Mouse (Mus musculus) thymus, adult 18-20 months (tissue): Measurements from ENCODE around the gene Ptpn1.

Experiments
- DNase-seq, 2 experiments: peaks; one replicate each; pipeline ENCODE4 v3.0.0; 2022; ENCODE audit warnings: mixed read lengths in 2 of 2

The Ptpn1 gene

DNA sequence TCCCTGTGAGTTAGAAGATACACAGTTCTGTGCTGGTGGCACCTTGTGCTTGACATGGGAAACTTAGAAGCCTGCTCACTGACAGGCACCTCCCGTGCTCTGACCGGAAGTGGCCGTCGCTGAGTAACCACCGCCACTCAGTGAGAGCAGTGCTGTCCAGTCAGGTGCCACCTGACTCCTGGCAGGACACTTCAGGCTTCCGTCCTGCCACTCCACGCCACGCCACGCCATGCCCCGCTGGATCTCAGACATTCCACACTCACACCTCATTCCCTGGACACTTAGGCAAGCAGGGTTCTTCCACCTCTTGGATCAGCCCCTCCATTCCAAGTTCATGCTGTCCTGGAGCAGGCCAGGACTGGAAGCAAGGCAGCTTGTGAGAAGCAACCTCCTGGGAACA, 46.4 kb downstream of the Ptpn1 start:
- DNase-seq: no peak

DNA sequence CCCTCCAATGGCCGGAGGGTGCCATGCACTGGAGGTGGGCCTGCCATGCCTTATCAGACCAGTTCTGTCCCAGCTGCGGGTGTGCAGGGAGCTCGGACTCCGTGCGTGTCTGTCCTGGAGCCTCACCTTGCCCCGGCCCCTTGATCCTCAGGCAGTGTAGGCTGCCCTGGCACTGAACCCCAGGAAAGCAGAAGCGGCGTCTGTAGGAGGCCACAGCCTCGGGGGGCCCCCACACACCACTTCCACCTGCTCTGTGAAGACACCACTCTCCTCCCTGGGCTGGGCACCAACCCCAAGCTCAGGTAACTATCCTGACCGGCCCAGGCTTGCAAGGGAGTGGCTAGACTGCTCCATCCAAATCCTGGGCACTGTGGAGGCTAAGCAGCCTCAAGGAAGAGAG, 48.5 kb downstream of the Ptpn1 start:
- no peak for DNase-seq

- DNase-seq: no peak
Measured at GRCm38 (mm10) chr2:167982646-167983045, 50.8 kb downstream of the Ptpn1 start.

DNA sequence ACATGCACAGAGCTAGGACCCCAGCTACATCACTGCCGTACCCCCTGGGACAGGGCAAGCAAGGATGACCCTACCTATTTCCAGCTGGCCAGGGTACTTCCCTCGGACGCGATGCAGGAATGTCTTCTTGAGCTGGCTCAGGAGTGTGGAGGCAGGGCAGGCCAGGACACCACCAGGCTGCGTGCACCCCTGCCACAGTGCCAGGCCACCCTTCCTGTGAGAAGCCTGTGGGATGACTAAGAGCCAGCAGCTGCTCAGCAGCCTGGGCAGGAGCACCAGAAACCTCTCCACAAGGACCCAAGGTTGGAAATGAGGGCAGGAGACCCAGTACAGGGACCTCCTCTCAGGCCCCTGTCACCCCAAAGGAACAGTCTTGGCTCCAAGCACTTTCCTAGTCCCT, 52.5 kb downstream of the Ptpn1 start:
- DNase-seq: no peak

GRCm38 (mm10) chr2:167984946-167985345, 53.1 kb downstream of the Ptpn1 start:
- no peak for DNase-seq

DNA sequence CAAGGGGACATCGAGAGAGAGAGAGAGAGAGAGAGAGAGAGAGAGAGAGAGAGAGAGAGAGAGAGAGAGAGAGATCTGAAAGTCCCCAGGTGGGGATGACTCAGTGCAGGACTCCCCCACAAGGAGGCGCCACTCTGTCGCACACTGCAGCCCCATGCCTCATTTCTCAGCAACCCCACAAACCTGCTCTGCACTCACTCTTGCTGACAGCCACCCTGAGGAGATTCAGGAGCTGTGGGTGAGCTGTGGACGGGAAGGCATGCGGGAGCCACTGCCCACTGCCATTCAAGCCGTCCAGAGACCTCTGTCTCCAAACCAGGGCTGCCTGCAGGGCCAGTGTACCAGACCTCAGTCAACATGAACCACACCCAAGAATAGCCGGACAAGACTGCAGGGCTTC, 54.9 kb downstream of the Ptpn1 start:
- no peak for DNase-seq

DNA sequence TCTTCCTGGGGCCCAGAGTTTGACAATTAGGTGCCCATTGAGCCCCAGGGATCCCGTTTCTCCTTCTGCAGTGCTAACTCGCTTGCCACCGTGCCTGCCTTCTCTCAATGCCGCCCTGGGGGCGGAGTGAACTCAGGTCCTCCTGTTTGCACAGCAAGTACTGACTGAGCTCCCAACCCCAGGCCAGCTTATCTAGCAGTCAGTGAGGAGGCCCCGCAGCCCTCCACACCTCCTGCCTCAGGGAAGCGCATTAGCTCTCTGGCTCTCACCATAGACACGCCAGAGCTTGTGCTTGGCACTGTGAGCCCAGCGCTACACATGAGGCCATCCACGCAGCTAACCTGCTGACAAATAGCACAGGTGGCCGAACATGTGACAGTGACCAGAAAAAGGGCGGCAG, 55.8 kb downstream of the Ptpn1 start:
- DNase-seq: no peak

DNA sequence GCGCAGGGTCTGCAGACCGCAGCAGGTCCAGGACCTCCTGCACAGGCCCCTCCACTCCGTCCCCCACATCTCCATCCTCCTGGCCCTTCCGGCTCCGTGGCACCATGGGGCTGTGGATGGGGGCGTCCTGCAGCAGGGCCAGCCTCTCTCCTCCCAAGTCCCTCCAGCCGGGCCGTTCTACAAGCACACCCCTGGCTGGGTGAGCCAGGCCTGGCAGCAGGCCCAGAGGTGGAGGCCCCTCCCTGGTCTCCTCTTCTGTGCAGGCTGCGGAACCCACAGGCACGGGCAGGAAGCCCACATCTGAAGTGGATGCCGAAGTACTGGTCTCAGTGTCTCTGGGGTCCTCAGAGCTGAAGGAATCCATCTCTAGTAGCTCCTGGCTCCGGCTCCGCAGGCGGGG, 57.5 kb downstream of the Ptpn1 start:
- no peak for DNase-seq

DNA sequence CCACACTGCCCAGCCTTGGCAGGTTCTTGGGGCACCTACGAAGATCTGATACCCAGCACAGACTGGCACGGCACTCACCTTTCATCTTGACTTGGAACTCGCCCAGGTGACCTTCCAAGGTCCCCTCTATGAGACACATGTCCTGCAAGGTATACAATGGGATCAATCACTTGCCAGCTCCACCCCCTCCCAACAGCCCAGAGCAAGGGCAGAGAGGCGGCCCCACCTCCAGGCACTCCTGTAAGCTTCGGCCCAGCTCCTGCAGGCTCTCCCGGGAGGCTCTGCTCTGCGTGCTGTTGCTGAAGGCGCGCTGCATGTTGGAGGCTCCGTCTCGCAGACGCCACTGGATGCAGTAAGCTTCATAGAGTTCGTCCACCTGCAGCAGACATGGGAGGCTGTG, 61.4 kb downstream of the Ptpn1 start:
- DNase-seq: no peak

GRCm38 (mm10) chr2:167995870-167996635, 64.2 kb downstream of the Ptpn1 start:
- no peak for DNase-seq

- no peak for DNase-seq
Measured at GRCm38 (mm10) chr2:167996672-167997215, 64.9 kb downstream of the Ptpn1 start.

DNA sequence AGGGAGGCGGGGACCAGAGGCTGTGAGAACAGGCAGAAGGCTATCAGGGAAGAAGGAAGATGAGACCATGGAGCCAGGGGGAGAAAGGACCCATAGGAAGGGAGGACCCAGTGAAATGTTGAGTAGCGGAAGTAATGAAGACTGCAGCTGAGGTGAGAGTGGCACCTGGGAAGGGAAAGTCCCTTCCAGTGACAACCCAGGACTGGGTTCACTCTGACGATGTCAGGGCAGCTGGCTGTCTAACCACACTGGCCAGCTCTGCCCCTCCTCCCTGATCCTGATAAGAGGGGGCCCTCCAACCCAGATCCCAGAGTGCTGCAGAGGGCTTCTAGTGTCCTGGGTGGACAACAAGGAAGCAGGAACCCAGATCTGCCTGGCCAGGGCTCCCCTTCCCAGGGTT, 65.7 kb downstream of the Ptpn1 start:
- no peak for DNase-seq

DNA sequence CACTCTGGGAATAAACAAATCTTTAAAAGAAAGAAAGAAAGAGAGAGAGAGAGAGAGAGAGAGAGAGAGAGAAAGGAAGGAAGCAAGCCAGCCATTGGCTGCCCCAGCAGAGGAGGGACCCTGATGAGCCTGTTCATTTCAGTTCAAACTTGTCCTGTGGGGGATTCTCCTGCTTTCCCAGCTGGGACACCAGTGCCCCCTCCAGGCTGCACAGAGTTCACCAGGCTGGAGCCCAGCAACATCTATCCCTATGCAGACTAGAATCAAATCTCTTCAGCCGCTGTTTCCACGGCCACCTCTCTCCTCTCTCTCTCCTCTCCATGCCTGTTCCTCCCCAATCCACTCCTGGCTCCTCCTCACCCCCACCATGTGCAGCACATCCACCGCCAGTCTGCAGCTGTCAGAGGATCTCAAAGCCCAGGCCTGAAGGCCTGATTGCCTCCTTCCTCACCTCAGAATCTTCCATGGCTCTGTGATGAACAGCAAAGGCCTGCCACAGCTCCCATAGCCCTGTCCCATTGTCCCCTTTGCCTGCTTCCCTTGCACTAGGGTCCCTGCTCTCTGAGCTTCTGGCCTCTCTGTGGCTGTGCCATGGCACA, 67.4 kb downstream of the Ptpn1 start:
- no peak for DNase-seq

GRCm38 (mm10) chr2:168002188-168002587, 70.3 kb downstream of the Ptpn1 start:
- no peak for DNase-seq

GRCm38 (mm10) chr2:168002884-168003283, 71.0 kb downstream of the Ptpn1 start:
- DNase-seq: no peak

GRCm38 (mm10) chr2:168003431-168003830, 71.6 kb downstream of the Ptpn1 start:
- DNase-seq: no peak

DNA sequence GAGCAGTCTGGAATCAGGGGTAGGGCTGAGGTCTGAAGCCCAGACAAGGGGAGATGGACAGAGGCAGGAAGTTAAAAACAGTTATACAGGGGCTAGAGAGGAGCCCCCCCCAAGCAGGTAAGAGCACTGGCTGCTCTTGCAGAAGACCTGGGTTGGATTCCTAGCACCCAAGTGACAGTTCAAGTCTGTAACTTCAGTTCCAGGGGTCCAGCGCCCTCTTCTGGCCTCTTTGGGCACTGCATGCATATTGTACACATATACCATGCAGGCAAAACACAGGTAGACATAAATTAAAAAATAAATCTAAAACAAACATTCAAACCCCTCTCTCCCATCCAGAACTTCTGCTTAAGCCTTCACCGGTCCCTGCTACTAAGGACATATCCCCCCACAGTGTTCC, 72.5 kb downstream of the Ptpn1 start:
- no peak for DNase-seq

GRCm38 (mm10) chr2:168005005-168005404, 73.1 kb downstream of the Ptpn1 start:
- no peak for DNase-seq

DNA sequence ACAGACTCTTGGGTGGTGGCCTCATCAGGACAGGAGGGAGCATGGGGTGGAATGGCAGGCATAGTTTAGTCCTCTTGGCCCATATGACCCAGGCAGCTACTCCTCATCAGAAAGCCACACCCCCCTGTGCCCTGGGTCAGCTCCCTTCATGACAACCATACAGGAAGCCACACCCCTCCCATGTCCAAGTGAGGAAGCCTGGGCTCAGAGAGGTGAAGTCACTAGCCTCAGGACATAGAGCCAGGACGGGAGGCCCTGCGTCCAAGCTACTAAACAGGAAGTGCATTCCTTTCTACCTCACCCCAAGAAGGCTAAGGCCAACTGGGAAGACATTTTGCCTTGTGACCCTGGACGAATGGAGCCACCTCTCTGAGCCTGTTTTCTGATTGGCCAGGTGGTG, 73.8 kb downstream of the Ptpn1 start:
- no peak for DNase-seq

DNA sequence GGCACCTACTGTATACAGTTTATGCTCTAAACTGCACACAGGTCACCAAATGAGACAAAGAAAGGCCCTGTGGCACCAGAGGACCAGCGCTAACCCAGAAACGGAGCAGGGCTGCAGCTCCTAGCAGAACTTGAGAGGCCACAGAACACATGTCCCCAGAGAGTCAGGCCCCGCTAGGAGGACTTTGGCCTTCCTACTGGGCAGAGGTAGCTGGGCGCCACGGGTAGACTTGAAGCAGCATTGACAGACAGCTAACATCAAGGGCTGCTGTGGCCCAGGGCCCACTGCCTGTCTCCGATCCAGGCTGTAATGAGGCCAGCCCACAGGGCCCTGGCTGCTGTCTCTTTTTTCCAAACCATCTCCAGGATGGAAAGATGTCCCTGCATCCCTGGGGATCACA, 74.6 kb downstream of the Ptpn1 start:
- DNase-seq: no peak

GRCm38 (mm10) chr2:168008132-168008531, 76.3 kb downstream of the Ptpn1 start:
- no peak for DNase-seq

DNA sequence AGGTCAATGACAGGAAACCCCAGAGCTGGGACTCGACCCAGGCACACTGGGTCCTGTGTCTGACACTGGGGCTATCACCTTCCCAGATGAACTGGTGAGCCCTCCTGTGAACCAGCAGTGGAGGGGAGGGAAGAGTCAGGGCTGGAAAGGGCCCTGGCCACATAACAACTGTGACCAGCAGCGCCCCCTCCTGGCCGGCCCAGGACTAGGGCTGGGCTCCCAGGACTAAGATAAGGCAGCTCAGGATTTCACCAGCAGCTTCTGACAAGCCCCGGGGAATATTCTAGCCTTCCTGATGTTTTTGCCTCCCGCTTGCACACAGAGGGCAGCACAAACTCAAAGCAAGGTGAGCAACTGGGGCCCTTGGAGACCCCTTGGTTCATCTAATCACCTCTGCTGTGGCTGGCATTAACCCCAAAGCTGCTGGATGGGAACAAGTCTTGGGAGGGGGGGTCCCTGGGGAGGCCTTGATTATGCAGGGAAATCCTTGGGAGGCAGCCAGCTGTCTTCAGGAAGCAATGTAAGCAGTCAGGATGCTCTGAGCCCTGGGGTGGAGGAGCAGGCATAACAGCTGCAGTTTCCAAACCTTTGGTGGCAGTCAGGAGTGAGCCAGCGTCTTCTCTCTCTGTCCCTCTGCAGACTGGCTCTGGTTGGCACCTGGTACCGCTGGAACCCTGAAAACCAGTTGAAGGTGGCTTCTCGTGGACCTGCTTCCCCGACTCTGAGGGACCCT, 78.2 kb downstream of the Ptpn1 start, which contains the start of gene Ripor3:
TSS of gene Ripor3 (minus strand) at position 683 of the 733 bp plus-strand sequence.
- peak in 1 of 2 experiments; percentile 30 for DNase-seq

DNA sequence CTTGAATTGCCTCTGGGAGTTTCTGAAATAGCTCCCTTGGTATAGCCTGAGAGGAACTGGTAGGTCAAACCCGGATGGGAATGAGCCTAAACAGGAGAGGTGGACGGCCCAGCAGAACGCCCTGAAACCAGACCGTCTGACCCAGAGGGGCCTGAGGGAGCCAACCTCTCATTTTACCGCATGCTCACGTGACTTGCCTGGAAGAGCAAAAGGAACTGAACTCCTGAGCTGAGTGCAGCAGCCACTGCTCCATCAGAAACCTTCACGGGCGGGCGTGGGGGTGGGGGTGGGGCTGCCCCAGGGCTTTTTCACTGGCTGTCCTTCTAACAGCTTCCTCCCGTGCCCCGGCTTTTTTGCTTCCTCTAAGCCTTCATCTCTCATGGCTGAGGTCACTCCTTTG, 79.0 kb downstream of the Ptpn1 start:
- no peak for DNase-seq

DNA sequence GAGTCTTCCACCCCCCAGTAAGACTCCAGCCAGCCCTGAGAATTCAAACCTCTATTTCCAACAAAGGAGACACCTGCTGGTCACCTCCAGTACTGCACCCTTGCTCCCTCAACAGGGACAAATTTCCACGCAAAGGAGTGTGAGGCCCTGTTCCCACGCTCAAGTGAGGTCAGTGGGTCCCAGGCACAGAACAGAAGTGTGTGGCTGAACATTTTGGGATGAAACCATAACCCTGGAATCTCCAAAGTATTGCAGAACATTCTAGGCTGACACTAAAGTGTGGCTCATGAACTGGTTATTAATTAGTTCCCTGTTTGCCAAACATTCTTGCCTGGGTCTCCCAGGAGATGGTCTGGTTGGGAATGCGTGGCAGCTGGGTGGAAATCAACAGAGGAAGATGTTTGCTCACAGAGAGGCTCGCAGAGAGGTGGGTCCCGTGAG, 85.1 kb downstream of the Ptpn1 start:
- peak in 1 of 2 experiments; percentile 24 for DNase-seq
